Mouse (Mus musculus): ENCODE measurements around the gene Zfpl1. TPM values are rescaled to one million over a fixed set of nuclear protein-coding genes. Genes with fewer than 3 reads are reported as not detected.
A peak's percentile ranks its signal among the peaks of the same experiment; 100 is the strongest.
"Not testable (repeated sequence)": the region's sequence is repeated elsewhere in the genome, so short reads cannot be mapped to it uniquely, and the experiment has no call there.

Gene Zfpl1
- total RNA-seq (2021), result 10 to 100 TPM; 36.3 to 37.9 TPM

DNA sequence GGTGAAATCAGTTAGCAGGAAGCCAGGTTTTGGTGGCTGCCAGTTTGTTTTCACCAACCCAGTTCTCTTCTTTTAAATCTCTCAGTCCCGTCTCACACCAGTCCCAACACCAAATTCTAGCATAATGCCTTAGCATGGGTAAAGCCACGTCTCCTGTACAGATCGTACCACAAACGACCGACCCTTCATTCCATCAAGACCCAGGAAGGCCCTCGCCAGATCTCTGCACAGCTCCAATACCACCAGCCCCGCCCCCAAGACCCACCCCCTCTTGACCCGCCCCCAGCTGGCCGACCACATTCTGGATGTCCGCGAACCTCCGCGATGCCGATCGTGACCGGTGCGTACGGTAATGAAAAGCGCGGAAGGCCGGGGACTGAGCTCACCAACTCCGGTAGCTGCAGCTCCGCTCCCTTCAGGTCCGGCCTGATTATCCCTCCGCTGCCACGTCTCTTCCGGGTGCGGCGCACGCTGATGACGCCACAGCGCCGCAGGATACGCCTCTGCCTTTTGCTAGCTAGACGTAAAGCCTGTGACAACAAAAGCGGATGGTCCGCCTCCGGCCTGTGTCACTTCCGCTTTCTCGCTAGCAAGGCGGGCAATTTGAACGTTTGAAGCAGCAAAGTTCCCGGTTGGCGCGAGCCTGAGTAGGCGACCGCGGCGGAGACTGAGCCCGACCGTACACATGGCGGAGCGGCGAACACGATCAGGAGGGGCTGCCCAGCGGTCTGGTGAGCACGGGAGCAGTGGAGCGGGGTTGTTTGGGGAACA lies at the start of gene Zfpl1, which contains the start of gene Cdca5:
Gene Zfpl1, minus strand, starts transcription at position 479 of the 771 bp plus-strand sequence.
Gene Cdca5, plus strand, starts transcription at position 506 of the 771 bp plus-strand sequence.
- DNase-seq (ENCODE audit: extremely low spot score in 1 of 2, low spot score in 2 of 2), result peak; percentile 97
- intact Hi-C loops (cut with DNase I), result no loop called here

DNA sequence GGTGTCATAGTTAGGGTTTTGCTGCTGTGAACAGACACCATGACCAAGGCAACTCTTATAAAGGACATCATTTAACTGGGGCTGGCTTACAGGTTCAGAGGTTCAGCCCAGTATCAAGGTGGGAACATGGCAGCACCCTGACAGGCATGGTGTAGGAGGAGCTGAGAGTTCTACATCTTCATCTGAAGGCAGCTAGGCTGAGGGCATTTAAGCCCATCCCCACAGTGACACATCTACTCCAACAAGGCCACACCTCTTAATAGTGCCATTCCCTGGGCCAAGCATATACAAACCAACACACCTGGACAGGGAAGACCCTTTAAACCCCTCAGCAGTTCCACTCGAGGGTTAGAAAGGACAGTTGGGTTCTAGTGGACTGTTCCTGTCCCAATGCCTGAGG lies 48.4 kb upstream of the Zfpl1 start:
- DNase-seq (ENCODE audit: extremely low spot score in 1 of 2, low spot score in 2 of 2); intact Hi-C loops (cut with DNase I): not testable (repeated sequence)

DNA sequence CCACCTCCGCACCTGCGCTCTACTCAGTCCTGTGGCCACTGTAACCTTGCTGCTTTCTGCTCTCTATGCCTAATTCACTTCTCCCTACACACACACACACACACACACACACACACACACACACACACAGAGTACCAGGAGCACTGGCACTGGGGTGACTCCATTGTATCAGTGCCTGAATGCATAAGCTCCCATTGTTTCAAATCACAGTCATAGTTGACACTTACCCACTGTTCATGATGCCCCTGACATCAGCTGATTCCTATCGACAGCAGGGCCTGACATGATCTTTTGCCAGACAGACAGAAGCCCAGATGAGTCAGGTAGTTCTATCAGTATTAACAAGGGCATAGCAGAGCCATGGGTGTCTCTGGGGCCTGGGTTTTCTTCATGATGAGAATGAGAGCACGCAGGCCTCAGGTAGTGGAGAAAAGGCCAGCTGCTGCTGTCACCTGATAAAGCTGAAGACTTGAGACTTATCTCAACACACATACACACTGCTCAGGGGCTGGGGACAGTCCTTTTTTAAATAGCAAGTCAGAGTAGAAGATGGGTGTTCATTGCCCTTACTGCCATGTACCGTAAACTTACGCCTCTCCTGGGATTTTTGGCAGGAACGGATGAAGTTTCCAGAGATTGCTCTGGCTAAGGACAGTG lies 47.5 kb upstream of the Zfpl1 start:
- intact Hi-C loops (cut with DNase I), result no loop called here
- no peak for DNase-seq (ENCODE audit: extremely low spot score in 1 of 2, low spot score in 2 of 2)

DNA sequence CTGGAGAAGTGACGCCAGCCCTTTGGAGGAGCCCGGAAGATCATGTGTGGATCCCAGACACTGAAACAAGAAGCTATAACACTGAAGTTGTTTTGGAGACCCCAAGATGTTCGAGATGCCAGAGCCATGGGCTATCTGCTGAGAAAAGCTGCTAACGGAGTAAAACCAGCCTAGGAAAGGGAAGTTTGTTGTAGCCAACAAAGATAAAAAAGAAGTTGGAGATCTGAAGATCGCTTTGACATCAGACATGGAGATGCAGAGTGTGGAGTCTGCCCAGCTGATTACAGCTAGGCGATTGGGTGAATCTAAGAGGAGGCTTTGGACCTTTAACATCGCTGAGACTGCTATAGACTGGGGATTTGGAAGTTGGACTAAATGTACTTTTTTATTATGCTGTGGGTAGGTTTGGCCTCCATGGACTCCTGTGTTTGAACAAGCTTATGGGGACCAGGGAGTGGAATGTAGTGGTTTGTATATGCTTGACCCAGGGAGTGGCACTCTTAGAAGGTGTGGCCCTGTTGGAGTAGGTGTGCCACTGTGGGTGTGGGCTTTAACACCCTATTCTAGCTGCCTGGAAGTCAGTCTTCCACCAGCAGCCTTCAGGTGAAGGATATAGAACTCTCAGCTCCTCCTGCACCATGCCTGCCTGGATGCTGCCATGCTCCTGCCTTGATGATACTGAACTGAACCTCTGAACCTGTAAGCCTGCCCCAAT lies 45.8 kb upstream of the Zfpl1 start:
- DNase-seq (ENCODE audit: extremely low spot score in 1 of 2, low spot score in 2 of 2); intact Hi-C loops (cut with DNase I): not testable (repeated sequence)

DNA sequence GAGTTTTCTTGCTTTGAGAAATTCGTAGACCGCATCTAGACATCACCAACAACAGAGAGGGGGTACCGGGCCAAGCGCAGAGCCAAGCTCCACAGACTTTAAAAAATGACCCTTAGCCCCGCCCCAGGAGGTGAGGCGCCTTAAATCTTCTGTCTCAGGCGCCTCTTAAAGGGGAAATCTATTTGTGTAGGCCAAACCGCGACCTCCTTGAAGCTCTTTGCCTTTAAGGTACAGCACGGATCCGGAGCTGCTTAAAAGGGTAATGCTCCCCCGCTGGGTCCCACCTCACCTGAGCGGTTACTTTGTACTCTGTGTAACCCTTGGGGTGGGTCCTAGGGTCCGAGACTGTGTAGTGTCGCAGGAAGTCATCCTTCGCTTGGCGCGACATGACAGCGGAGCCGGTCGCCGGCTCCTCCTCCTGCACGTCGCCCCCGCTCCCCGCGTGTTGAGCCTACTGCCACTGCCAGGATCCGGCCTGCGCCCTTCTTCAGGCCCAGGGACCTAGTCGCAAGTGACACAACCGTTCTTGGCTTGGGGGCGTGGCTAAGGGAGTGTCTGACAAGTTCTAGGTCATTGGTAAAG lies 43.1 kb upstream of the Zfpl1 start, which contains the start of gene Snx15:
Gene Snx15, minus strand, starts transcription at position 545 of the 582 bp plus-strand sequence.
- intact Hi-C loops (cut with DNase I), result no loop called here
- peak; percentile 93 to 98 for DNase-seq (ENCODE audit: extremely low spot score in 1 of 2, low spot score in 2 of 2)

DNA sequence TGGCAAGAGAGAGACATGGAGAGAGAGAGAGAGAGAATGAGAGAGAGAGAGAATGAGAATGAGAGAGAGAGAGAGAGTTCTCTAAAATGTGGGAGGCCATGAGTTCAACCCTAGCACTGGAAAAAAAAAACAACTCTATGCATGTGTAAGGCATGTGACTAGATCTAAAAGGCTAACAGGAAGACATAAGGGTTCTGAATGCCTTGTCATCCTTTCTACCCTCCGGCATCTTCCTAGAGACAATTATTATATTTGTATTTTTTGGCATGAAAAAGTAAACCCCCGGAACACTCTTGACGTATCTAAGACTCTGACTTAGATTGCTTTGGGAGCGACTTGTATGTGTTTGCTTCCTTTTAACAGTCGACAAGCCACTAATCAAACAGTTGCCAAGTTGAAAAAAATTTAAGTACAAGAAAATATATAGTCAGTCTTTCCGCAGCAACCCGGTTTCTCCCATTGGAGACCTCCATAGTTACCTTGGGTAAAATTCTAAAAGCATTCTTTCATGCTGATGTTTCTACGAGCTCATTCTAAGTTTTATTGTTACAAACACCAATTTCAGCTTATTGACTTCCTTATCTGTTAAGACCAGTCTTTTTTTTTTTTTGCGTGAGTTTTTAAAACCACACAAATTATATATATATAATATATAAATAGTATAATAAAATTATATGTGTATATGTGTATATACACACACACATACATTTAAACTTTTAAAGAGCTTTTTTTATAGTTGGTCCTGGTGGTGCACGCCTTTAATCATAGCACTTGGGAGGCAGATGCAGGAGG lies 42.2 kb upstream of the Zfpl1 start:
- DNase-seq (ENCODE audit: extremely low spot score in 1 of 2, low spot score in 2 of 2), result no peak
- intact Hi-C loops (cut with DNase I), result no loop called here

DNA sequence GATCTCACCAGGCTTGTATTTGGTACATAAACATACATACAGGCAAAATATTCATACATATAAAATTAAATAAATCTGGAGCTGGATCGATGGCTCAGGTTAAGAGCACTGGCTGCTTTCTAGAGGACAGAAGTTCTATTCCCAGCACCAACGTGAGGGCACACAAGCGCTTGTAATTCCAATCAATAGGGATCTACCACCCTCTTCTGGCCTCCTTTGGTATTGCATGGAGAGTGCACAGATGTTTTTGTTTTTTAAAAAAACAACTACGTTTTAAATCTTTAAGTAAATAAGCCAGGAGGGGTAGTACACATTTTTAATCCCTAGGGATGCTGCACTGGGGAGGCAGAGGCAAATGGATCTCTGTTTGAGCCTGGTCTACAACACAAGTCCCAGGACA lies 41.5 kb upstream of the Zfpl1 start:
- no peak for DNase-seq (ENCODE audit: extremely low spot score in 1 of 2, low spot score in 2 of 2)
- intact Hi-C loops (cut with DNase I), result no loop called here

DNA sequence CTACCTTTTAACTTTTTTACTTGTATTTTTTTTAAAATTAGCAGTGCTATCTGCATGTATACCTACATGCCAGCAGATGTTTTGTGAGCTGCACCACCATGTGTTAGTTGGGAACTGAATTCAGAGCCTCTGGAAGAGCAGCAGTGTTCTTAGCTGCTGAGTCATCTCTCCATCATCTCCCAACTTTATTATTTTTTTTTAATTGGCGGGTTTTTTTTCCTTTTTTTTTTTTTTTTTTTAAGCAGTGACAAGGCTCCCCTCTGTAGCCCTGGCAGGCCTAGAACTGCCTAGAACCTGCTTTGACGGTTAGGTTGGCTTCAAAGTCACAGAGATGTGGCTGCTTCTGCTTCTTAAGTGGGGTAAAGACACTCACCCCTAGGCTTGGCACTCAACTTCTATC lies 40.1 kb upstream of the Zfpl1 start:
- DNase-seq (ENCODE audit: extremely low spot score in 1 of 2, low spot score in 2 of 2), result no peak
- intact Hi-C loops (cut with DNase I), result no loop called here

DNA sequence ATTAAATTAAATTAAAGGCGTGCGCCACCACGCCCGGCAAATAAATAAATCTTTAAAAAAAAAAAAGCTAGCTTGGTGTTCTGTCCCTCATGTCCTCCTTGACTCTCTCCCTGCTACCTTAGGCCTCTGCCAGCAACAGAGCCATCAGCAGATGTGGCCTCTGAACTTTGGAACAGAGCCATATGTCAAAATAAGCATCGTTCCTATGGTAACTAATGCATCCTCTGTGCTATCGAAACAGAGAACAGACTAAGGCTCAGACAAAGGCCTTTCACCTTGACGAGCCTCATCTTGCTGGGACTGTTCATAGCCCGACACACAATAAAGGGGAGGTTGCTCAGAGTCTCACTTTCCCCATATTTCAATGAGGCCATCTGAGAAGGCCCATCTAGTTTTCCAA lies 38.6 kb upstream of the Zfpl1 start:
- DNase-seq (ENCODE audit: extremely low spot score in 1 of 2, low spot score in 2 of 2), result no peak
- intact Hi-C loops (cut with DNase I), result no loop called here

DNA sequence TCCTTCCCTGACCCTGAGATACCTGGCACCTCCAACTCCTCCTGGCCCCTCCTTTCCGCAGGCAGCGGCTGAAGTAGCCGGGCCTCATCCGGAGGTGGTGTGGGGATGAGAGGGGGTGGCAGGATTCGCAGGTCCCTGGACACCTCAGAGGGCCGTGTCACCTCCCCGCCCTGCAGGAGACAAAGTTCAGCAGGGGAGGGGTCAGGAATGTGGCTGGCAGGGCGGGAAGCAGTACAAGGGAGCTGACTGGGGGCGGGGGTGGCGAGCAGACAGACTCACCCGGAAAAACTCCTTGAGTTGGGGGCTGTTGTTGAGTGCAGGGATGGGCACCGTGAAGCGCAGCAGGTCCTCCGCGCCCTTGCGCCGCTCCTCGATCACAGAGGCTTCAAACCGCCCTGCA lies 37.0 kb upstream of the Zfpl1 start:
- intact Hi-C loops (cut with DNase I), result no loop called here

DNA sequence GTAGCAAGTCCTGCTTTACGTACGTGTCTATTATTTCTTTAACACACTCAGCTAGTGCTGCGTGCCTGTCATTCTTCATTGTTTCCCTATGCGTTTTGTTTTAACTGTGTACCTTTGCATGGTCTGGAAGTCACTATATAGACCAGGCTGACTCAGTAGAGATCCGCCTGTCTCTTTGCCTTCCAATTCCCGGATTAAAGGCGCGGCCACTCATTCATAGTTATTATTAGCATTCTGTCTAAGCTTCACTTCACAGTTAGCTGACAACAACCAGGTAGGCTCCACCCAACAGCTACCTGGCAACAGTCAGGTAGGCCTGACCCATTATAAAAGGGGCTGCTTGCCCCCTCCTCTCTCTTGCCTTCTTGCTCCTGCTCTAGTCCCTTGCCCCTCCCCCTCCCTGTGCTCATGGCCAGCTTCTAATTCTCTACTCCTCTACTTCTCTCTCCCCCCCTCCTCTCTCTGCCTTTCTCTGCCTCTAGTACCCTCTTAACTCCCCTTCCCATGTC lies 34.0 kb upstream of the Zfpl1 start:
- no peak for DNase-seq (ENCODE audit: extremely low spot score in 1 of 2, low spot score in 2 of 2)
- intact Hi-C loops (cut with DNase I), result loop anchor here (5.0 kb wide), 1 partner anchor 41 kb away; the partner anchor contains the start of gene Vps51

More for the DNA sequence above, 37.0 kb upstream of the Zfpl1 start:
- no peak for DNase-seq (ENCODE audit: extremely low spot score in 1 of 2, low spot score in 2 of 2)

DNA sequence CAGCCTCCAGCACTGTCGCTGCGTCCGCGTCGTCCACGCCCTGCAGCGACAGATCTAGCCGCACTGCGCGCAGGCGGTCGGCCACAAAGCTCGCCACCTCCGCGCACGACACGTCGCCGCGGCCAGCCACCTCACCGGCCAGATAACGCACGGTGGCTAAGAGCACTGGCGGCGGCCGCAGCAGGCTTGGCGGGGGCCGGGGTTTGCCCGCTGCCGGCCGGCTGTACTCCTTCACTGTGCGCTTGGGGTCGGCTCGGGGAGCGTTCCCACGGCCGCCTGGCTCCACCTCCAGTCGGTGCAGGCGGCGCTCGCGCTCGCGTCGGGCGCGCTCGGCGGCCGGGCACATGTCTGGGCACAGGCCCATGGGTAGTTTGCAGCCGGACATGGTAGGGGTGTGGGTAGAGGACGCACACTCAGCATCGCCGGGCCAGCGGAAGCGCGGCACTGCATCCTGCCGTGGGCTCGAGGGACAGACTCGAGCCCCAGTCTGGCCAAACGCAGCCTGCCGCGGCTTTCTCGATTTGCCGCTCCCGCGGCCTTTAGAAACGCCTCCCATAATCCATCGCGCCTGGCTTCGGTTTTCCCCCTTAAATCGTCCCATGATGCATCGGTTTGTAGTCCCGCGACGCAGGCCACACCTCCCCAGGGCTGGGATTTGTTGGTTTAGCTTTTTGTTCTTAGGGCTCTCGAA lies 33.4 kb upstream of the Zfpl1 start, which contains the start of gene Sac3d1:
Gene Sac3d1, minus strand, starts transcription at position 665 of the 691 bp plus-strand sequence.
- intact Hi-C loops (cut with DNase I), result loop anchor here (5.0 kb wide), 1 partner anchor 41 kb away; the partner anchor contains the start of gene Vps51
- peak; percentile 88 to 92 for DNase-seq (ENCODE audit: extremely low spot score in 1 of 2, low spot score in 2 of 2)

DNA sequence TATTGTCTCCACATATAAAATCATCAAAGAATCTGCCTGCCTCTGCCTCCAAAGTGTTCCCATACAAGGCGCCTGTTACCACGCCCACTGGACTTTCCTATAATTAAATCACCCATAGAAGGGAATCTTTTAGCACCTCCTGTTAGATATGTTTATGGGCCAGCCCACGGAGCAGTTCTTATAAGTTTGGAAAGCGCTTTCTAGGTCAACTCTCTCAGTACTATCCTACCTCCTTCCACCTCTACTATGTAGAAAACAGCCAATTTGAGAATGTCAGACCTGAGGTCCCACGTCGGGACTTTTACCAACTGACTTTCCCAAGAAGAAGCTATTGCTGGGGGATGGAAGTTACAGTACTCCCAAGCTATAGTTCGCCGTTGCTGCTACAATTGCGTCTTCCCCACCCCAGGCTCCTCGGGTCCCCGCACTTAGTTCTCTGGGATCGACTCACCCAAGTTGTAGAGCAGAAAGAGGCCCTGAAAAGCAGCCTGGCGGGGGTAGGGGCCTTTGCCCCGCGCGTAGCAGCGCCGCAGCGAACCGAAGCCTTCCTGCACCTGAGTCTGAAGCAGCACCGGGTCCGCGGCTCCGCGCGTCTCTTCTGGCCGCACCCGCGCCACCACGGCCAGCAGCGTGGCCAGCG lies 32.7 kb upstream of the Zfpl1 start:
- no peak for DNase-seq (ENCODE audit: extremely low spot score in 1 of 2, low spot score in 2 of 2)
- intact Hi-C loops (cut with DNase I), result loop anchor here (5.0 kb wide), 1 partner anchor 40 kb away; the partner anchor contains the start of gene Vps51

DNA sequence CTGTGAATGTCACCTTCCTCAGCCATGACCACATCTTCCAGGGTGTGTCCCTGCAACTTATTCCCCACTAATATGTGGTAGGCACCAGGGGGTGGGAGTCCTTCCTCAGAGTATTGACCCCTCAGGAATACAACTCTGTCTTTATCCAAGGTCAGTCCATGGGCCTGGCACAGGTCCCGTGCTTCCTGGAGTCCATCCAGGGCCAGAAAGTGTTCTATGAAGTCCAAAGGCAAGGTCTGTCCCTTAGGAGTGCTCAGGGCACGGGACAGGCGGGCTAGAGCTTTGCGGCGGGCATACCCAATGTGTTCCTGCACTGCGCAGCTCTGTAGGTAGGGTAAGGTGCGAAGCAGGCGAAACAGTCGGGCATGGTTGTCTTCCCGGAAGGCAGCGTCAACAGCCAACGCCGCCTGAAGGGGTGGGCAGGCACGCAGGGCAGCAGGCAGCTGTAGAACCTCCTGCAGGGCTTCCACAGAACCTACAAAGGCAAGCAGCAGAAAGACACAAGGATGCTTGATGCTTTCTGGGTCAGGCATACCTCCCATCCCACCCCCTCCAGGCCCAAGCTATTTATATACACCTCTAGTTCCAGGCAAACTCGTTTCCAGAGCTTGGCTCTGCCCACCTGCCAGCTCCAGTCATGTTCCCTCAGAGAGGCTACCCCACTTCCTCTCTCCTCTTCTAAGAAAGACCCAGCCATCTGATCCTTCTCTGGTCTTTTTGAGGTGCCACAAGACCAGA lies 31.5 kb upstream of the Zfpl1 start:
- intact Hi-C loops (cut with DNase I), result loop anchor here (5.0 kb wide), 1 partner anchor 39 kb away; the partner anchor contains the start of gene Vps51
- DNase-seq (ENCODE audit: extremely low spot score in 1 of 2, low spot score in 2 of 2), result no peak

DNA sequence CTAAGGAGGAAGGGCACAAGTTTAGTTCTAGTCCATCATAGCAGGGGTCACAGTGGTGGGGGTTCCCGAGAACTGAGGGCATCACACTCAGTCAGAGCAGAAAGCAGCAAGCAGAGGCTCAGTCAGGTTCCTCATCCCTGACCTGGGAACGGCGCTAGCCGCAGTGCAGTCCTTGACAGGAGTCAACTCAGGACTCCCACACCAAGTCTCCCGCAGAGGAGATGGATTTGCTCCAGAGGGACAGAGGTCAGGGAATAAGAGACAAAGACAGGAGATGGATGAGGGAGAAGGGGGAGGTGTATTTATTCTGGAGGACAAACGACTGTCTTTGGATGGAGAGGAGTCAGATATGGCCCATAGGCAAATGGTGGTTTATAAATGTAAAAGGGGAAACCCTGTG lies 28.4 kb upstream of the Zfpl1 start:
- intact Hi-C loops (cut with DNase I), result no loop called here
- no peak for DNase-seq (ENCODE audit: extremely low spot score in 1 of 2, low spot score in 2 of 2)

DNA sequence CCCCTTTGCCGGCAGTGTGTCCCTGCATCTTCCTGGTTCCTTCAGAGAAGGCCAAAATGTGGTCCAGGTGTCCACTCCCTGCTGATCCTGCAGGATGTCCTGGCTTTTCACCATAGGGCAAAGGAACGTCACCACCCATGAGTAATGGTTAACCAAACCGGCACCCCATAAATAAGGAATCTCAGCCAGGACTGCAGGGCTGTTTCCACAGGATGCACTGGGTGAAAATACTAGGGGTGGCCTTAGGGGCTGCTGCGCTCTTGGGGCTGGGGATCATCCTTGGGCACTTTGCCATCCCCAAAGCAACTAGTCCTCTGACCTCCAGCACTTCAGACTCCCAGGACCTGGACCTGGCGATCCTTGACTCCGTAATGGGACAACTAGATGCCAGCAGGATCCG lies 20.8 kb upstream of the Zfpl1 start, which contains the start of gene Naaladl1:
Gene Naaladl1, plus strand, starts transcription at position 197 of the 400 bp plus-strand sequence.
- DNase-seq (ENCODE audit: extremely low spot score in 1 of 2, low spot score in 2 of 2), result no peak
- intact Hi-C loops (cut with DNase I), result no loop called here

Measured in left cerebral cortex, postnatal 10 days (tissue).